Mouse (Mus musculus): ENCODE data around the gene Cacnb4.

DNA sequence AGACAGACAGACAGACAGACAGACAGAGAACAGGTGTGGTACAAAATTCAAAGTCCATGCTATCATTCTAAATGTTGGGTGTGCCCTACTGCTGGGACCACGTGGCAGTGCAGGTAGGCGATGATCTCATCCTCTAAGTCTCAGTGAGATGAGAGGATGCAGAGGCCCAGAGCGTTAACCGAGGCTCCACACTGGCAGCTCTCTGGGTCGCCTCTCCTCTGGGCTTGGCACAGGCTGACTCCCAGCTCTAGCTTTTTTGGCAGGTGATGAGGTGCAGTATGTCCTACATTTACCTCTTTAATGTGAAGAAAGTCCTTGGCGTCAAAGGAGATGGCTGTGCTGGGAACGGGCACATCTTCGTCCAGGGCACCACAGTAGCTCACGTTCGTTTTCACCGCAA, 202.1 kb downstream of the Cacnb4 start:
- TF ChIP-seq GATA1 (IDR thresholded peaks at IDR 0.05; ENCODE audit: borderline replicate concordance, low read length) (no peak), FLI1 (IDR thresholded peaks at IDR 0.05; ENCODE audit: low read length) (no peak)

Data from megakaryocyte, embryonic 14.5 days (primary cell).